10 mouse cellular contexts compared by ENCODE assay signal in genomic region chr17:31328466-31328865, GRCm38 (mm10). TPM values are rescaled to one million over a fixed set of nuclear protein-coding genes. Genes with fewer than 3 reads are reported as not detected.
DNase-seq lines count a peak whose midpoint lies in the region; TF ChIP-seq lines count a peak whose summit lies in the region.
"Had no signal": no experiment of that assay in that cellular context is flagged by ENCODE, and none has a peak within 500 bp of the region (broad histone marks: within the 10 kb centered on the region; RNA-seq: fewer than 3 reads in every experiment).

No protein-coding gene starts in this region.

- peak; percentile 14; the same call in 1 of the 2 replicates for TF ChIP-seq CTCF in testis, adult 2 months (IDR thresholded peaks at IDR 0.05; ENCODE audit: control insufficient read depth, insufficient read depth, insufficient replicate concordance, low read depth, low read length)

- peak; percentile 38 for DNase-seq in kidney, adult 9 months
- DNase-seq in kidney, adult 11 months = no peak
- DNase-seq in testis, postnatal 10 days (ENCODE audit: low spot score) = no peak
- DNase-seq in T-cell, adult 2 months (ENCODE audit: low spot score) = peak; percentile 37
- DNase-seq in splenic B cell, adult 2 months (ENCODE audit: low read depth, low spot score) = peak; percentile 19
- no peak for DNase-seq in left cerebral cortex, adult 11 months (ENCODE audit: low spot score)
- DNase-seq: cerebellum, postnatal 25 days; gastrocnemius, postnatal 36 days had no signal

- no peaks in the 10 kb centered on the region for H3K27me3 ChIP-seq in testis, adult 2 months (ENCODE audit: control insufficient read depth, insufficient read depth, low read length)
- no peaks in the 10 kb centered on the region for H3K27me3 ChIP-seq in splenic B cell, adult 2 months (ENCODE audit: control insufficient read depth, insufficient read depth, low read length, poor library complexity, severe bottlenecking)
- H3K27me3 ChIP-seq: limb, embryonic 13.5 days had no signal

- no peak overlapping the region for H3K27ac ChIP-seq in testis, adult 2 months (ENCODE audit: control insufficient read depth, insufficient read depth, low read depth, low read length)
- H3K27ac ChIP-seq: limb, embryonic 13.5 days had no signal

- H3K4me1 ChIP-seq in testis, adult 2 months (ENCODE audit: control insufficient read depth, insufficient read depth, low read length) = no peaks in the 10 kb centered on the region; the same call in 1 of the 2 replicates

- H3K36me3 ChIP-seq in testis, adult 2 months (ENCODE audit: control insufficient read depth, insufficient read depth, low read length) = no peaks in the 10 kb centered on the region
- H3K36me3 ChIP-seq in splenic B cell, adult 2 months (ENCODE audit: control insufficient read depth, insufficient read depth, low read length, poor library complexity, severe bottlenecking) = peaks cover 3% of the 10 kb centered on the region
- H3K36me3 ChIP-seq: limb, embryonic 13.5 days had no signal

- H3K4me3 ChIP-seq in testis, adult 2 months (ENCODE audit: control insufficient read depth, low read depth, low read length) = no peak overlapping the region
- H3K4me3 ChIP-seq: limb, embryonic 13.5 days had no signal

- TF ChIP-seq POLR2A in testis, adult 2 months (IDR thresholded peaks at IDR 0.05; ENCODE audit: control insufficient read depth, low read depth, low read length) = no peak

RNA-seq across cellular contexts. Expression of gene Slc37a1, which starts 41.9 kb away (rescaled TPM):
- polyA plus RNA-seq in testis, adult 2 months (2012; rRNA removed) = 7.2 and 7.7 TPM in 2 replicates

RNA-seq across cellular contexts. Expression of gene Rsph1, which starts 51.3 kb away (rescaled TPM):
- 550 and 601 TPM in 2 replicates for polyA plus RNA-seq in testis, adult 2 months (2012; rRNA removed)

RNA-seq across cellular contexts. Expression of gene Pde9a, which starts 57.5 kb away (rescaled TPM):
- polyA plus RNA-seq in testis, adult 2 months (2012; rRNA removed) = 3.8 and 6.4 TPM in 2 replicates

Comparison
In these comparisons a context has a peak if more than half of its experiments do, and no peak if none do; other contexts are left out.
1. DNase-seq: peak in kidney, adult 9 months (single experiment), T-cell, adult 2 months (single experiment) and splenic B cell, adult 2 months (single experiment); none in kidney, adult 11 months (single experiment), testis, postnatal 10 days (single experiment) and left cerebral cortex, adult 11 months (single experiment).